8 mouse cellular contexts compared by ENCODE assay signal in genomic region chr3:65929821-65930633, GRCm38 (mm10). TPM values are rescaled to one million over a fixed set of nuclear protein-coding genes. Genes with fewer than 3 reads are reported as not detected.
DNase-seq lines count a peak whose midpoint lies in the region; ATAC-seq and TF ChIP-seq lines count a peak whose summit lies in the region.

No protein-coding gene starts in this region.

- H3K4me3 ChIP-seq in G1E (ENCODE audit: low read depth, low read length): no peak overlapping the region
- 0 out of 2 replicates have a peak overlapping the region, but pooled peaks have one; percentile 7 for H3K4me3 ChIP-seq in forebrain, embryonic 11.5 days (ENCODE audit: low read depth, low read length)
- H3K4me3 ChIP-seq in lung, embryonic 15.5 days: peak overlapping the region; percentile 14
- H3K4me3 ChIP-seq in olfactory bulb, adult 2 months (ENCODE audit: insufficient read depth, low read depth, low read length): no peak overlapping the region

- H3K4me2 ChIP-seq in forebrain, embryonic 11.5 days (ENCODE audit: low read depth, low read length, severe bottlenecking): peak overlapping the region; percentile 0; the same call in 1 of the 2 replicates
- H3K4me2 ChIP-seq in lung, embryonic 15.5 days: peak overlapping the region; percentile 47

- peak; percentile 42; the same call in 1 of the 2 replicates for TF ChIP-seq CTCF in G1E (IDR thresholded peaks at IDR 0.05; ENCODE audit: low read depth, low read length)
- no peak for TF ChIP-seq CTCF in olfactory bulb, adult 2 months (IDR thresholded peaks at IDR 0.05; ENCODE audit: insufficient read depth, low read depth, low read length)

- no peak overlapping the region for H3K27ac ChIP-seq in forebrain, embryonic 11.5 days (ENCODE audit: low read depth, low read length)
- H3K27ac ChIP-seq in lung, embryonic 15.5 days: no peak overlapping the region
- H3K27ac ChIP-seq in olfactory bulb, adult 2 months (ENCODE audit: insufficient read depth, low read depth, low read length): no peak overlapping the region

- H3K9ac ChIP-seq in forebrain, embryonic 11.5 days (ENCODE audit: low read length): no peak overlapping the region
- no peak overlapping the region for H3K9ac ChIP-seq in lung, embryonic 15.5 days

- no peak; the same call in 1 of the 2 replicates for ATAC-seq in G1E (ENCODE audit: extremely low read depth, insufficient number of reproducible peaks, low FRiP score, poor library complexity, severe bottlenecking)
- ATAC-seq in forebrain, embryonic 11.5 days (replicated peaks; ENCODE audit: low FRiP score): peak; percentile 52
- ATAC-seq in hematopoietic stem cell, adult 5-6 weeks (replicated peaks in 1 of 2; ENCODE audit: insufficient read depth in 1 of 2, low FRiP score in 2 of 2, low TSS enrichment in 1 of 2, low read depth in 1 of 2, poor library complexity in 2 of 2, severe bottlenecking in 2 of 2): peak; percentile 39 to 44
- peak; percentile 55; the same call in 1 of the 2 replicates for ATAC-seq in lung, embryonic 15.5 days (ENCODE audit: borderline replicate concordance, extremely low read depth, low FRiP score, low TSS enrichment)

- DNase-seq in G1E (ENCODE audit: low spot score): peak; percentile 35
- peak; percentile 64 for DNase-seq in c-Kit-positive CD71-negative TER-119-negative erythroid progenitor cells, embryonic 14.5 days (ENCODE audit: low read depth)
- DNase-seq in forebrain, embryonic 11.5 days (ENCODE audit: low spot score): peak; percentile 71
- DNase-seq in layer of hippocampus, adult 8-10 months (ENCODE audit: low spot score in 2 of 2): peak; percentile 42 to 77
- peak; percentile 55 to 63 for DNase-seq in thymus, postnatal 36 days

- H3K9me3 ChIP-seq in G1E (replicated peaks): no peaks in the 10 kb centered on the region
- no peaks in the 10 kb centered on the region for H3K9me3 ChIP-seq in forebrain, embryonic 11.5 days (ENCODE audit: control insufficient read depth, low read length)
- no peaks in the 10 kb centered on the region for H3K9me3 ChIP-seq in lung, embryonic 15.5 days

- TF ChIP-seq POLR2A in olfactory bulb, adult 2 months (IDR thresholded peaks at IDR 0.05; ENCODE audit: insufficient read depth, low read depth, low read length): 0 out of 2 replicates have a peak, but pooled peaks have one; percentile 4

- H3K36me3 ChIP-seq in G1E (replicated peaks): no peaks in the 10 kb centered on the region
- no peaks in the 10 kb centered on the region for H3K36me3 ChIP-seq in forebrain, embryonic 11.5 days (ENCODE audit: control insufficient read depth, insufficient read depth, low read length)
- H3K36me3 ChIP-seq in lung, embryonic 15.5 days: no peaks in the 10 kb centered on the region

- peaks cover 13% of the 10 kb centered on the region for H3K4me1 ChIP-seq in G1E (ENCODE audit: insufficient read depth, low read depth, low read length)
- peaks cover 9% of the 10 kb centered on the region; the same call in 1 of the 2 replicates for H3K4me1 ChIP-seq in forebrain, embryonic 11.5 days (replicated peaks; ENCODE audit: control insufficient read depth, insufficient read depth, low read length)
- H3K4me1 ChIP-seq in lung, embryonic 15.5 days: peaks cover 16% of the 10 kb centered on the region
- peaks cover 30% of the 10 kb centered on the region for H3K4me1 ChIP-seq in olfactory bulb, adult 2 months (ENCODE audit: control insufficient read depth, insufficient read depth, low read length)

- H3K27me3 ChIP-seq in G1E (ENCODE audit: insufficient read depth, low read length): peaks cover 31% of the 10 kb centered on the region
- H3K27me3 ChIP-seq in forebrain, embryonic 11.5 days (ENCODE audit: control insufficient read depth, insufficient read depth, low read length): no peaks in the 10 kb centered on the region
- no peaks in the 10 kb centered on the region for H3K27me3 ChIP-seq in lung, embryonic 15.5 days

- 27% methylated on average over 20 of the region's 20 CpGs for whole genome bisulfite sequencing in forebrain, embryonic 11.5 days
- WGBS in lung, embryonic 15.5 days: 18% methylated on average over 20 of the region's 20 CpGs
- WGBS in olfactory bulb, adult 2 months: 18% methylated on average over 20 of the region's 20 CpGs

RNA-seq across cellular contexts. Expression of gene Ccnl1, which starts 28.0 kb away (rescaled TPM):
- total RNA-seq in G1E (2014; fragmentation: Nextera tagmentation) (176 and 227 TPM in 2 replicates), G1E (2017) (148 and 167 TPM in 2 replicates)
- polyA plus RNA-seq in G1E (2012): 30.5 and 37.1 TPM in 2 replicates
- polyA plus RNA-seq in forebrain, embryonic 11.5 days (2014; fragmentation: Nextera tagmentation; extraction: Ambion mirVana): 124 and 130 TPM in 2 replicates
- total RNA-seq in hematopoietic stem cell, adult 5-6 weeks (2017): 442 and 717 TPM in 2 replicates
- 10 to 100 TPM; 60.5 to 74.3 (median 61.4) TPM for total RNA-seq in layer of hippocampus, adult 8-10 months (2022)
- polyA plus RNA-seq in lung, embryonic 15.5 days (2015; fragmentation: Nextera tagmentation; extraction: Ambion mirVana): 106 and 116 TPM in 2 replicates
- polyA plus RNA-seq in olfactory bulb, adult 2 months (2012; ENCODE audit: insufficient read depth, insufficient read length, low replicate concordance, missing spikeins): 295 TPM in 1 of 2 replicates, not detected in the other

Comparison
In these comparisons a context has a peak if more than half of its experiments do, and no peak if none do; other contexts are left out.
1. H3K4me3 ChIP-seq: peak in forebrain, embryonic 11.5 days (single experiment) and lung, embryonic 15.5 days (single experiment); none in G1E (single experiment) and olfactory bulb, adult 2 months (single experiment).
2. Peak in every context shown above with its lines, with median percentiles within 50 percentile points of each other: DNase-seq.